Mouse (Mus musculus): Measurements from ENCODE around the gene Sim2.

DNA sequence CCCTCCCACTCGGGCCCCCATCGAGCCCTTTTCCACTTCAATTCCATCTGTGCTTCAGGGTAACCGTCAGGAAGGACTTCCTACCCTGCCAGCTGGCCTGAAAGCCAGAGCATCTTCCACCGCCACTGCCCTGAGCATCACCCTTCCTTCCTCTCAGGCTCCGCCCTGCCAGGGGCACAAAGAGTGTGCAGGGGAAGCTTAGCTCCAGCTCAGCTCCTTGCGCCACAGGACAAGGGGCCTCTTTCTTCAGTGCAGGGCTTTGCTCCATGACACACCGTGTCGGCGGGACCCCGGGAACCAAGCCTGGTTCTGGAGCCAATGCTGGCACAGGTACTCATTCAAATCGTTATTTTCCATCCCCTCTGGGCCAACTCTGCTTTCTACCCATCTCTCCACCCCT, 63.4 kb downstream of the Sim2 start:
- TF ChIP-seq CTCF (IDR thresholded peaks at IDR 0.05; ENCODE audit: low read depth) (no peak), EP300 (IDR thresholded peaks at IDR 0.05; ENCODE audit: low read depth) (no peak)

All from heart, postnatal 0 days (tissue).